Mouse (Mus musculus) frontal cortex, postnatal 25 days (tissue): ENCODE measurements around the gene Pdcd6.

ENCODE experiments used
- DNase-seq, 2 experiments: peaks; one replicate each; pipeline ENCODE4 v3.0.0; 2022; ENCODE audit warnings: low spot score in 2 of 2

Pdcd6 gene

DNA sequence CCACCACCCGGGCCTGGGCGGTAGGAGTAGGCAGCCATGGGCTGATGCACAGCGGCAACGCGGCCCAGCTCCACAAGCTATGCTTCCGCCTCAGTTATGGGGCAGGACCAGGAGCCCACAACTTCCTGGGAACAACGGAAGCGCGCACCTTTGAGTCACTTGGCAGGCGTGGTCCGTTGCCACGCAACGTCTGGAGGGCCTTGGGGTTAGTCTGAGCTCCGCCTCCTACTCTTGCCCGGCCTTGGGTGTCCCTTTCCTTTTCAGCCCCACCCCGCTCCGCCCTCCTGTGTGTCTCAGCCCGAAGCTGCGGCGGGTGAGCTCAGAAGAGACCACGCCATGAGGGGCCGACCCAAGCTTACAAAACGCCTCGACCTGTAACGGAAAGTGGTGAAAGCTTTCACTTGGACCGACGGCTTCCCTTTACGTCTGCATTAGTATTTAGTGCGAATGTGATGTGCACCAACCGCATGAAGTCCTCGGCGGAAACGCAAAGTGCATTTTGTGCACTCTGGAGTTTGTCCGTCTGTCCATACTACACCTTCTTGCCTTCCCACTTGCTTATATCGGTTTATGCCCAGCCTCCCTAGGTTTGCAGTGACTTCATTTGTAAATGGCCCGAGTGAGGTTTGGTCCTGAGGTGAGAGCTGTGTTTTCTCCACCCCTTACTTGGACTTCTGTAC is at the start of gene Pdcd6:
Gene Pdcd6, minus strand, starts transcription at position 411 of the 680 bp plus-strand sequence.
- peak; percentile 66 to 81 for DNase-seq

- DNase-seq = no peak
Measured at GRCm38 (mm10) chr13:74363859-74364235, 46.5 kb upstream of the Pdcd6 start, which contains the start of gene Lrrc14b. Lrrc14b (minus strand) TSS chr13:74364005.

DNA sequence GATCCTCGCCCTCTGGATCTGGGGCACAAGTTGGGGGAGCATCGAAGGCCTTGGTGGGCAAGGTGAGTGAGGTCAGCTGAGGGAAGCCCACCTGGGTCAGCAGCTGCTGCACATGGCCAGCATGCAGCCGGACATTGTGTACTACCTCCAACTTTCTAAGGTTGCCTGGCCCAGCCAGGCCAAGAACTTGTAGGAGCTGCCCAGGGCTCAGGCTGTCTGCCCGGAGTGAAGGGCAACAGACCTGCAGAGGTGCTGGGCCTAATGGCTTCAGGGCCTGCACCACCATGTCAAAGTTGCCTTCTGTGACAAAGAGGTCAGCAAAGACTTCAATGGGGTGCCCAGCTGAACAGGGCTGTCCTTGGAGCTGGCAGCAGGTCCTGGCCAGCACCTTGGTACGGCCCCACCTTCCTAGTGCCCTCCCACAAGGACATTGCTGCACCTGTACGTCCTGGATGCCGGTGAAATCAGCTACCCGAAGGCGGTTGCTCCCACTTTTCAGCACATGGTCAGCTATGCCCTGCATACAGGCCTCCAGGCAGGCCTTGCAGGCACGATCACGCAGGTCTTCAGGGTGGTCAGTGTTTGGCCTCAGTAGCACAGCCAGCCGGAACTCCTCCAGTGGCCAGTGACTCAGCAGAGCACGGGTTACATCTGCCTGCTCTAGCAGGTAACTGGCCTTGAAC is 45.9 kb upstream of the Pdcd6 start:
- no peak for DNase-seq

DNA sequence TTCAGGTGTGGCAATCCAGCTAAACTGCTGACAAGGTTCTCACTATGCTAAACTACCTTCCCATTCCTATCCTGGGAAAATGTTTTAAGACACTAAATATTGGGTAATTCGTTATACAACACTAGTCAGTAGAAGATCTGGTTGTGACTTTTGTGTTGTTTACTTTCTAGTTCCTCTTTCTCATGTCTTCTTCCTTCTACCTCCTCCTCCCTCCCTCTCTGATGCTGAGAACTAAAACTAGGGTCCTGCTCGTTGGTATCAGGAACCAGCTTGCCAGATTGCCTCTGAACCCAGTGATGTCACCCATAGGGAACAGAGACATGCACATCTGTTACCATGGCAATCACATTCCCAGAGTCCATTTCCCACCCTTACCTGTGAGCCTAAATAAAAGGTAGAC is 44.8 kb upstream of the Pdcd6 start:
- DNase-seq = no peak

DNA sequence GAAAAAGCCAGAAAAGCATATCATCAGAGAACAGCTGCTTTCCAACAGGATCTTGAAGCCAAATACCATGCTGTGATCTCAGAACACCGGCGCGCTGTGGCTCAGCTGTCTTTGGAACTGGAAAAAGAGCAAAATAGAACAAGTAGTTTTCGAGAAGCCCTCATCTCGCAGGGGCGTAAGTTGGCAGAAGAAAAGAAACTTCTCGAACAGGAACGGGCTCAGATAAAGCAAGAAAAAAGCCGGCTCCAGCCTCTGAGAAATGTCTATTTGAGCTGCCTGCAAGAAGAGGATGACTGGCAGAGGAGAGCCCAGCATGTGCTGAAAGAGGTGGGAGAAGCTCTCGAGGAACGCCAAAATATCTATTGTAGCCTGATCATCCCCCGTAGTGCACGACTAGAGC is 39.1 kb upstream of the Pdcd6 start:
- no peak for DNase-seq

- DNase-seq = no peak
Measured at GRCm38 (mm10) chr13:74350435-74350906, 33.1 kb upstream of the Pdcd6 start.

DNA sequence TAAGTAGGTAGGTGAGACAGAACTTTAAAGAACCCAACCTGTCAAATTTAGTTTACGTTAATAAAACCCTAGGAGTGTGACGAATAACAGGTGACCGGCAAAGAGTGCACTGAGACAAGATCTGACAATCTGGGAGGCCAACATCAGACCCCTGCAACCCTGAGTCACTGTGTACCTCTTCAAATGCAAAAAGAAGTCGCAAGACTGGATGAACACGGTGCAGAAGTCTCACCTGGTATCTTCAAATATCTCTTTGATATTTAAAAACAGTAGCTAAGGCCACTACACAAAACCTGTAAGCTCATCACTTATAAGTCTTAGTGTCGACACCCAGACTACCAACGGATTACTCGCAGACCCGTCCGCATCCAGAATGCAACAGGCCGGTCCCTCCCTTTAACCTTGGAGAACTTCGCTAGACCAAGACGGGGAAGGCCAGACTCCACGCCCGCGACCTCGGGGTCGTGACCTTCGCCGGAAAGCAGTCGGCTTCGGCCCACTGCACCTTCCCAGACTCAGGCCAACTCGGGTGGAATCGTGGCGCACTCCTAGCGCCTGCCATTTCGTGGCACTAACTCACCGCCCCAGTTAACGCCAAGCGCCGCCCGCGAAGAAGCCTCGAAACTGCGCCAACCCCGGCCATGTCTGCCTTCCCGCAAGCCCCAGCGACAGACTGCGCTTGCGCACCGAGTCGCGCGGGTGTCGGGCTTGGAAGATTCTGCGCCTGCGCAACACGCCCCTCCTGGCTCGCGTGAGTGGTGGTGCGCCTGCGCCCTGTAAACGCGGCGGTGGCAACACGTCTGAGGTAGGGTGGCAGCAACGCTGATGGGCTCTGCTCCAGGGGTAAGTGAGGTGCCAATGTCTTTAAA is 32.4 kb upstream of the Pdcd6 start, which contains the start of the genes Sdha and Ccdc127:
Gene Sdha, minus strand, starts transcription at position 715 of the 869 bp plus-strand sequence.
Gene Ccdc127, plus strand, starts transcription at position 744 of the 869 bp plus-strand sequence.
- DNase-seq = peak; percentile 93 to 96

- no peak for DNase-seq
Measured at GRCm38 (mm10) chr13:74341036-74341435, 23.7 kb upstream of the Pdcd6 start.

DNA sequence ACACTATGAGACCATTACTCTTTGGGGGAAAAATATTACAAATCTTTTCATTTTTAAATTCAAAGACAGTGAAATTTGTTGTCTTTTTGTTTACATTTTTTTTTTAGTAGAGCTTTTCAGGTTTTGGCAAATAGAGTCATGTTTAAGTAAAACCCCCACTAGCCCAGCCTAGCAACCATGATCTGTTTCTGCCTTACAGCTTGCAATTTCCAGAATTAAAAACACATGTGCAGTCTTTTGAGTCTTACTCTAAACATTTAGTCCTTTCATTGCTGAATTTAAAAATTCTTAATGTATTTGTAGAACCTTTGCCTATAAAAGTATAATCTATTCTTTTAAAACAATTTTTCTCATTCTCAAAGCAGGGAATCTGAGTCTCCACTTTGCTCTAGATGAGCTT is 11.9 kb upstream of the Pdcd6 start:
- no peak for DNase-seq

GRCm38 (mm10) chr13:74316789-74317169 is 601 bp downstream of the Pdcd6 start:
- DNase-seq = no peak

GRCm38 (mm10) chr13:74316386-74316785 is 994 bp downstream of the Pdcd6 start:
- DNase-seq = no peak

GRCm38 (mm10) chr13:74314616-74315015 is 2.8 kb downstream of the Pdcd6 start:
- no peak for DNase-seq

DNA sequence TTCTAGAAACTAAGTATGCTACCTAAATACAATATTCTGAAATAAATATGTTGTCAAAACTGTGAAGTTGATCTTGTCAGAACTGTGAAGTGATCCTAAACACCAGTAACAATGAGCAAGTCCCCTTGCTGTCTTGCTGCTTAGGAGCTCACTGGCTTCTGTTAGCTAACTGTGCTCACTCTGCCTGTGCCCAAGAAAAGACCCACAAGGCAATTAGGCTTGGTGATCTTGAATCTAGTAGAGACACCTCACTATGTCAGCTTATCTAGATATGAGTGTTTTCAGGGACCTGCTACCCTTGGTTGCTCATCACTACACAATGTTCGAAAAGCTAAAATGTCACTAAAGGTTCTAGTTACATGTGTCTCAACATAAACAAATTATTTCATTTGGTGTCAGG is 11.6 kb downstream of the Pdcd6 start:
- DNase-seq = no peak

GRCm38 (mm10) chr13:74305380-74305779 is 12.0 kb downstream of the Pdcd6 start:
- no peak for DNase-seq

GRCm38 (mm10) chr13:74302050-74303037 is 15.0 kb downstream of the Pdcd6 start:
- no peak for DNase-seq

DNA sequence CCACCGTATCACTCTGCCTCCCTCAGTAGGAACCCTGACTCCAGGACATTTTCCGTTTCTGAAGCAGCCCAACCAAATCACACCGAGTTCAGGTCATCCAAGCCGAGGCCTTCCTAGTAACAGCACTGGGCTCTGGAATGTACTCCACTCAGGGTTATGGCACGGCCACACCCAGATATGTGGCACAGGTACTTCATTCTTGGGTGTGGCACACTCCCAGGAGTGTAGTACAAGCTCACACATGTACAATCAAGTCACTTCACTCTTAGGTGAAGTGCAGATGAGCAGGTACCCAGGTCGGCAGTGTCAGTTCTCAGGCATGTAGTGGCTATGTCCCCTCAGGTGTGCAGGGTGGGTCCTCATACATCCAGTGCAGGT is 15.8 kb downstream of the Pdcd6 start:
- no peak for DNase-seq

- DNase-seq = peak; percentile 64
Measured at GRCm38 (mm10) chr13:74300925-74301606, 16.3 kb downstream of the Pdcd6 start.

GRCm38 (mm10) chr13:74296376-74296775 is 21.0 kb downstream of the Pdcd6 start:
- no peak for DNase-seq

GRCm38 (mm10) chr13:74292167-74292566 is 25.2 kb downstream of the Pdcd6 start, which contains the start of gene Ahrr:
Ahrr (minus strand) TSS chr13:74292331.
- peak in 1 of 2 experiments; percentile 12 for DNase-seq

DNA sequence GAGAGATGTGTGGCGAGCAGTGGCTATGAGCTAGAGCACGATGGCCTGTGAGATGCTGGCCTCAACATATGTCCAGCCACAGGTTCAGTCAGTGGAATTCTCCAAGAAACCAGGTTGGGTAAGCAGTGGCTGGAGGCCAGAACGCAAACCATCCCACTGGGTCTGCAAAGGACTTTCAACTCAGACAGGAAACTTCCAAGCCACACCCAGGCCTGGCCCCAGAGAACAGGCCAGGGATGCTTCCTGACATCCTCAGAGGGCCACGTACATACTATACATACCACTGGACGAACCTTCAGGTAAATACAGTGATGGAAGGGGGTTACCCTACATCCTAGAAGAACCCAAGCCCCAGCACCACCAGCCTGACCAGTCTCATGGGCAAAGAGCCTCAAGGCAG is 27.7 kb downstream of the Pdcd6 start:
- no peak for DNase-seq
